Mouse (Mus musculus) ovary, postnatal 10 days (tissue): ENCODE data around the gene Ascl2.
A peak's percentile ranks its signal among the peaks of the same experiment; 100 is the strongest.

Source experiments
- DNase-seq: peaks from one replicate; pipeline ENCODE4 v3.0.0; 2022; ENCODE audit warnings: low spot score

Ascl2 gene

GRCm38 (mm10) chr7:142997403-142998150 is 28.5 kb upstream of the Ascl2 start:
- no peak for DNase-seq

GRCm38 (mm10) chr7:142996998-142997397 is 27.9 kb upstream of the Ascl2 start:
- no peak for DNase-seq

GRCm38 (mm10) chr7:142995630-142996338 is 26.7 kb upstream of the Ascl2 start:
- no peak for DNase-seq

GRCm38 (mm10) chr7:142995004-142995403 is 25.9 kb upstream of the Ascl2 start:
- no peak for DNase-seq

GRCm38 (mm10) chr7:142987718-142988117 is 18.7 kb upstream of the Ascl2 start:
- no peak for DNase-seq

- DNase-seq = no peak
Observed at GRCm38 (mm10) chr7:142985146-142985545, 16.1 kb upstream of the Ascl2 start.

- DNase-seq = no peak
Observed at GRCm38 (mm10) chr7:142981908-142982307, 12.8 kb upstream of the Ascl2 start.

GRCm38 (mm10) chr7:142967884-142968808 is 918 bp downstream of the Ascl2 start:
- peak; percentile 21 for DNase-seq

GRCm38 (mm10) chr7:142967414-142967883 is 1.6 kb downstream of the Ascl2 start:
- DNase-seq = no peak

- no peak for DNase-seq
Observed at GRCm38 (mm10) chr7:142959752-142960151, 9.3 kb downstream of the Ascl2 start.

GRCm38 (mm10) chr7:142958817-142959216 is 10.2 kb downstream of the Ascl2 start:
- no peak for DNase-seq

GRCm38 (mm10) chr7:142956018-142956417 is 13.0 kb downstream of the Ascl2 start:
- DNase-seq = no peak

GRCm38 (mm10) chr7:142949568-142949967 is 19.5 kb downstream of the Ascl2 start:
- DNase-seq = no peak

- DNase-seq = no peak
Observed at GRCm38 (mm10) chr7:142937631-142938030, 31.4 kb downstream of the Ascl2 start.

GRCm38 (mm10) chr7:142935708-142936107 is 33.4 kb downstream of the Ascl2 start:
- no peak for DNase-seq

GRCm38 (mm10) chr7:142932469-142932868 is 36.6 kb downstream of the Ascl2 start:
- DNase-seq = no peak

- no peak for DNase-seq
Observed at GRCm38 (mm10) chr7:142931028-142931427, 38.0 kb downstream of the Ascl2 start, which contains the start of gene Th. Gene Th (minus strand): TSS chr7:142931128.

- no peak for DNase-seq
Observed at GRCm38 (mm10) chr7:142929516-142929915, 39.5 kb downstream of the Ascl2 start.

GRCm38 (mm10) chr7:142927293-142927692 is 41.8 kb downstream of the Ascl2 start:
- no peak for DNase-seq

GRCm38 (mm10) chr7:142918641-142919628 is 50.1 kb downstream of the Ascl2 start:
- DNase-seq = peak; percentile 83

- DNase-seq = no peak
Observed at GRCm38 (mm10) chr7:142917659-142918058, 51.4 kb downstream of the Ascl2 start.
